Mouse (Mus musculus): ENCODE measurements around the gene Gna11. TPM values are rescaled to one million over a fixed set of nuclear protein-coding genes. Genes with fewer than 3 reads are reported as not detected.

Gna11 gene
- polyA plus RNA-seq, 1 experiment from 2014 or later, result 87.5 TPM

- Histone ChIP-seq H3K27me3 (ENCODE audit: control insufficient read depth, insufficient read depth, low read length) (no peaks in the 10 kb centered on the region), H3K27ac (peak overlapping the region; percentile 3), H3K9ac (peak overlapping the region; percentile 75), H3K9me3 (ENCODE audit: control insufficient read depth, low read length) (no peaks in the 10 kb centered on the region), H3K4me3 (replicated peaks; ENCODE audit: low read length) (peak overlapping the region; percentile 81), H3K4me2 (replicated peaks) (peak overlapping the region; percentile 86), H3K36me3 (replicated peaks; ENCODE audit: control insufficient read depth, insufficient read depth) (peaks cover 21% of the 10 kb centered on the region), H3K4me1 (replicated peaks; ENCODE audit: control insufficient read depth, insufficient read depth, low read length) (peaks cover 16% of the 10 kb centered on the region)
- WGBS, result 3% methylated on average over 38 of the region's 41 CpGs
- ATAC-seq (ENCODE audit: low FRiP score) (peak; percentile 16), DNase-seq (ENCODE audit: low spot score) (no peak)
Measured at GRCm38 (mm10) chr10:81495616-81496263, 49.2 kb downstream of the Gna11 start.

GRCm38 (mm10) chr10:81495151-81495550, 49.8 kb downstream of the Gna11 start:
- Histone ChIP-seq H3K36me3 (replicated peaks; ENCODE audit: control insufficient read depth, insufficient read depth) (peaks cover 27% of the 10 kb centered on the region), H3K27me3 (ENCODE audit: control insufficient read depth, insufficient read depth, low read length) (no peaks in the 10 kb centered on the region), H3K9me3 (ENCODE audit: control insufficient read depth, low read length) (no peaks in the 10 kb centered on the region), H3K4me2 (replicated peaks) (peak overlapping the region; percentile 86), H3K9ac (peak overlapping the region; percentile 75), H3K4me3 (replicated peaks; ENCODE audit: low read length) (peak overlapping the region; percentile 81), H3K27ac (no peak overlapping the region), H3K4me1 (replicated peaks; ENCODE audit: control insufficient read depth, insufficient read depth, low read length) (peaks cover 16% of the 10 kb centered on the region)
- ATAC-seq (ENCODE audit: low FRiP score) (no peak), DNase-seq (ENCODE audit: low spot score) (no peak)
- 75% methylated on average over 6 of the region's 6 CpGs for WGBS

- 91% methylated on average over 11 of the region's 11 CpGs for WGBS
- peak overlapping the region; percentile 86 for H3K4me2 ChIP-seq (replicated peaks)
- DNase-seq (ENCODE audit: low spot score), result no peak
Measured at GRCm38 (mm10) chr10:81494260-81495041, 50.5 kb downstream of the Gna11 start.

DNA sequence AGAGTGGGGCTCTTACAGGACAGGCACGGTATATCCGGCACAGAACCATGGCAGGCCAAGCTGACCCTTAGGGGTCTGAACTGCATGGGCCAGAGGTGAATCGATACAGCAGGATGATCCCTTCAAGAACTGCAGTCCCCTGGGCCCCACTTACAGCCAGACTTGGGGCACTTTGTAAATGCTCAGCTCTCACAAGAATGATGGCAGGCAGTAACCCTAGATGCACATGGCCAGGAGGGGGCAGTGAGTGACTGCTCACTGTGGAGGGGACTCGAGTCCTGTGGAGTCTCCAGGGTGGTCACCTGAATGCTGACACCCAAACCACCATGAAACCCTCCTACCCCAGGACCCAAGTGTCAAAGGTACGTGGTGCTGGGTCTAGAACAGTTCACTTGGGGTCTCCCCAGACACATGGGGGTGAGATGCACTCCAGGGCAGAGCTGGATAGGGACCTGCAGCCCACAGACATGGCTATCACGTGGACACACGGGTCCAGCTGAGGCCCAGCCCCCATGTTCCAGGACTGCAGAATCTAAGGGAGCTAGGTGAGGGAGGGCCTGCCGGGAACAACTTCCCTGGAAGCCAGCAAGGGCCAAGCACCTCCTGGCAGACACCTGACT, 51.3 kb downstream of the Gna11 start:
- Histone ChIP-seq H3K27me3 (ENCODE audit: control insufficient read depth, insufficient read depth, low read length) (no peaks in the 10 kb centered on the region), H3K9me3 (ENCODE audit: control insufficient read depth, low read length) (no peaks in the 10 kb centered on the region), H3K4me3 (replicated peaks; ENCODE audit: low read length) (no peak overlapping the region), H3K4me2 (replicated peaks) (no peak overlapping the region), H3K4me1 (replicated peaks; ENCODE audit: control insufficient read depth, insufficient read depth, low read length) (peaks cover 16% of the 10 kb centered on the region), H3K27ac (no peak overlapping the region), H3K36me3 (replicated peaks; ENCODE audit: control insufficient read depth, insufficient read depth) (peaks cover 40% of the 10 kb centered on the region), H3K9ac (no peak overlapping the region)
- DNase-seq (ENCODE audit: low spot score) (no peak), ATAC-seq (ENCODE audit: low FRiP score) (no peak)
- WGBS, result 82% methylated on average over 8 of the region's 8 CpGs

More at GRCm38 (mm10) chr10:81494260-81495041, 50.5 kb downstream of the Gna11 start:
- H3K4me3 ChIP-seq (replicated peaks; ENCODE audit: low read length), result no peak overlapping the region; the same call in 1 of the 2 replicates
- H3K27me3 ChIP-seq (ENCODE audit: control insufficient read depth, insufficient read depth, low read length), result no peaks in the 10 kb centered on the region
- no peaks in the 10 kb centered on the region for H3K9me3 ChIP-seq (ENCODE audit: control insufficient read depth, low read length)
- H3K27ac ChIP-seq, result no peak overlapping the region
- peaks cover 16% of the 10 kb centered on the region for H3K4me1 ChIP-seq (replicated peaks; ENCODE audit: control insufficient read depth, insufficient read depth, low read length)
- H3K36me3 ChIP-seq (replicated peaks; ENCODE audit: control insufficient read depth, insufficient read depth), result peaks cover 33% of the 10 kb centered on the region
- no peak for ATAC-seq (ENCODE audit: low FRiP score)
- H3K9ac ChIP-seq, result peak overlapping the region; percentile 75; the same call in 1 of the 2 replicates

- DNase-seq (ENCODE audit: low spot score) (no peak), ATAC-seq (ENCODE audit: low FRiP score) (no peak)
- no peaks in the 10 kb centered on the region for H3K9me3 ChIP-seq (ENCODE audit: control insufficient read depth, low read length)
- no peak overlapping the region for H3K27ac ChIP-seq
- H3K4me2 ChIP-seq (replicated peaks), result no peak overlapping the region
- no peaks in the 10 kb centered on the region for H3K27me3 ChIP-seq (ENCODE audit: control insufficient read depth, insufficient read depth, low read length)
- peaks cover 50% of the 10 kb centered on the region for H3K36me3 ChIP-seq (replicated peaks; ENCODE audit: control insufficient read depth, insufficient read depth)
- WGBS, result 87% methylated on average over 11 of the region's 11 CpGs
- H3K4me3 ChIP-seq (replicated peaks; ENCODE audit: low read length), result no peak overlapping the region
- H3K4me1 ChIP-seq (replicated peaks; ENCODE audit: control insufficient read depth, insufficient read depth, low read length), result peaks cover 16% of the 10 kb centered on the region
- H3K9ac ChIP-seq, result no peak overlapping the region
Measured at GRCm38 (mm10) chr10:81492606-81493240, 52.3 kb downstream of the Gna11 start.

- Histone ChIP-seq H3K9me3 (ENCODE audit: control insufficient read depth, low read length) (no peaks in the 10 kb centered on the region), H3K4me3 (replicated peaks; ENCODE audit: low read length) (no peak overlapping the region), H3K27ac (no peak overlapping the region), H3K9ac (no peak overlapping the region), H3K4me2 (replicated peaks) (no peak overlapping the region), H3K36me3 (replicated peaks; ENCODE audit: control insufficient read depth, insufficient read depth) (peaks cover 67% of the 10 kb centered on the region), H3K27me3 (ENCODE audit: control insufficient read depth, insufficient read depth, low read length) (no peaks in the 10 kb centered on the region), H3K4me1 (replicated peaks; ENCODE audit: control insufficient read depth, insufficient read depth, low read length) (peaks cover 12% of the 10 kb centered on the region)
- 93% methylated on average over 9 of the region's 9 CpGs for WGBS
- no peak for ATAC-seq (ENCODE audit: low FRiP score)
- no peak for DNase-seq (ENCODE audit: low spot score)
Measured at GRCm38 (mm10) chr10:81491018-81491417, 54.0 kb downstream of the Gna11 start.

GRCm38 (mm10) chr10:81489941-81490340, 55.0 kb downstream of the Gna11 start:
- Histone ChIP-seq H3K36me3 (replicated peaks; ENCODE audit: control insufficient read depth, insufficient read depth) (peaks cover 68% of the 10 kb centered on the region), H3K27ac (no peak overlapping the region), H3K4me2 (replicated peaks) (no peak overlapping the region), H3K9me3 (ENCODE audit: control insufficient read depth, low read length) (no peaks in the 10 kb centered on the region), H3K4me3 (replicated peaks; ENCODE audit: low read length) (no peak overlapping the region), H3K4me1 (replicated peaks; ENCODE audit: control insufficient read depth, insufficient read depth, low read length) (peaks cover 5% of the 10 kb centered on the region), H3K27me3 (ENCODE audit: control insufficient read depth, insufficient read depth, low read length) (no peaks in the 10 kb centered on the region), H3K9ac (no peak overlapping the region)
- WGBS, result 84% methylated on average over 14 of the region's 14 CpGs
- DNase-seq (ENCODE audit: low spot score) (no peak), ATAC-seq (ENCODE audit: low FRiP score) (no peak)

DNA sequence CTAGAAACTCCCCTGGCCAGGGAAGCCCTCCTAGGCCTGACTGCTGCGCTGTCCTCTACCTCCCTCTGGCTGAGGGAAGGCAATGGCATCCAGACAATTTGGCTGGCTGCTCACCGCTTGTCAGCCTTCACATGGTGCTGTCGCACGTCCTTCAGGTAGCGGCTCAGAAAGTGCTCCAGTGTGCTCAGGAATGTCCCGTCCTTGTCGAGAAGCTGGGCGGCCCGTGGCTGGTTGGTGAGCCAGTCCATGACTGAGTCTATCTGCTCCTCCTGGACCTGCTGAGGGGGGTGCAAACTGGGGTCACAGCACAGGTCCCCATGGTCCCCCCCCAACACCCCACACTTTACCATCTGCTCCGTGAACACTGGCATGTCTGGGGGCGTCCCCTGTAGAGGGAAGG, 56.9 kb downstream of the Gna11 start:
- H3K36me3 ChIP-seq (replicated peaks; ENCODE audit: control insufficient read depth, insufficient read depth), result peaks cover 68% of the 10 kb centered on the region
- H3K4me1 ChIP-seq (replicated peaks; ENCODE audit: control insufficient read depth, insufficient read depth, low read length), result peaks cover 6% of the 10 kb centered on the region; the same call in 1 of the 2 replicates
- no peak overlapping the region for H3K27ac ChIP-seq
- H3K4me2 ChIP-seq (replicated peaks), result no peak overlapping the region
- no peak for DNase-seq (ENCODE audit: low spot score)
- no peaks in the 10 kb centered on the region for H3K9me3 ChIP-seq (ENCODE audit: control insufficient read depth, low read length)
- no peak overlapping the region for H3K4me3 ChIP-seq (replicated peaks; ENCODE audit: low read length)
- WGBS, result 93% methylated on average over 11 of the region's 11 CpGs
- ATAC-seq (ENCODE audit: low FRiP score), result no peak
- H3K9ac ChIP-seq, result no peak overlapping the region
- H3K27me3 ChIP-seq (ENCODE audit: control insufficient read depth, insufficient read depth, low read length), result no peaks in the 10 kb centered on the region

GRCm38 (mm10) chr10:81486496-81486895, 58.5 kb downstream of the Gna11 start:
- no peaks in the 10 kb centered on the region for H3K27me3 ChIP-seq (ENCODE audit: control insufficient read depth, insufficient read depth, low read length)
- peaks cover 55% of the 10 kb centered on the region for H3K36me3 ChIP-seq (replicated peaks; ENCODE audit: control insufficient read depth, insufficient read depth)
- H3K4me1 ChIP-seq (replicated peaks; ENCODE audit: control insufficient read depth, insufficient read depth, low read length), result peaks cover 6% of the 10 kb centered on the region; the same call in 1 of the 2 replicates
- no peak for DNase-seq (ENCODE audit: low spot score)
- no peak overlapping the region for H3K4me2 ChIP-seq (replicated peaks)
- 73% methylated on average over 10 of the region's 10 CpGs for WGBS
- ATAC-seq (ENCODE audit: low FRiP score), result no peak
- no peak overlapping the region for H3K4me3 ChIP-seq (replicated peaks; ENCODE audit: low read length)
- H3K27ac ChIP-seq, result no peak overlapping the region
- no peak overlapping the region for H3K9ac ChIP-seq
- H3K9me3 ChIP-seq (ENCODE audit: control insufficient read depth, low read length), result no peaks in the 10 kb centered on the region

Measured in hindbrain, embryonic 14.5 days (tissue).